Mouse (Mus musculus) kidney, adult 2 months (tissue): ENCODE measurements around the gene AI182371.

ENCODE experiments used
- CTCF ChIP-seq: fragments of 200-500 bp; conservative IDR thresholded peaks from 2 replicates; pipeline ENCODE4 v1.5.1; 2011; ENCODE audit warnings: low read depth, mild to moderate bottlenecking, control low read depth, low read length, moderate library complexity, mixed read lengths; ENCODE audit not compliant: insufficient read depth, insufficient read length
- POLR2A ChIP-seq: fragments of 200-500 bp; IDR thresholded peaks from one replicate; pipeline ENCODE4 v1.6.1; 2011; ENCODE audit warnings: low read depth, low read length, control low read depth

DNA sequence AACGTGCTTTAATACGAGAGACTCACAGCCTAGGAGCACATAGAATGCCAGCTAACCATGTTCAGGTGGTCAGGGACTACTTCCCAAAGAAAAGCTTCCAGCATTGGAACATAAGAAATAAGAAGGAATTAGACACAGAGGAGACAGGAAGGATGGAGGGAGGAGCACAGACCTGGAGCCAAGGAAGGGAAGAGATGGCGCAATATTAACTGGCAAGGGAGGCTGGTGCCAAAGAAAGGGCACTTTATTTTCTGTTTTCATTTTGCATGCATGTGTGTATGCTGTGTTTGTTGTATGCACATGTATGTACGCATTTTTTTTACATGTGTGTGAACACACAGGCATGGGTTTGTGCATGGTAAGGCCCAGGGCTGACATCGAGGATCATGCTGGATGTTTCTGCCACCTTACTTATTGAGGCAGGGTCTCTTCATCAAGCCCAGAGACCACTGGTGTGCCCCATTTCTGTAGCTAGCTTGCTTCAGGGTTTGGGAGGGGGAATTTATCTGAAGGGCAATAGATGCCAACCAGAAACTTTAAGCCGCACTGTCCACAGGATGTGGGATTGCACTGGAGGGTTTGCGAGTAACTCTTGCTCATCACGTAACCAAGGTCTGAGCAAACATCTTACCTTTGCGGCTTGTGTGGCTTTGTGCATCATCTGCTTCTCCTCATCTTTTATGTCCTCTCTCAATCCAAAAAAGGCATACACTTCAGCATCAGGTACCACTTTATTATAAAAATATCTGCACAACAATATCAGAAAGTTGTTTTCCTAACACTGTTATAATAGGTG, 62.6 kb downstream of the AI182371 start:
- TF ChIP-seq POLR2A (no peak), CTCF (no peak)
